Mouse (Mus musculus) E14TG2a.4 (cell line): ENCODE measurements around the gene Edem1.

Experiments
- H3K27me3 ChIP-seq: 2 replicates; pipeline ENCODE4 v1.6.1; 2014; ENCODE audit warnings: low read length, control low read depth; ENCODE audit not compliant: insufficient read depth
- H3K36me3 ChIP-seq: 2 replicates; pipeline ENCODE4 v1.6.1; 2014; ENCODE audit warnings: low read length, control low read depth; ENCODE audit not compliant: insufficient read depth
- H3K4me1 ChIP-seq: replicated peaks from 2 replicates; pipeline ENCODE4 v1.6.1; 2014; ENCODE audit warnings: low read depth, low read length, control low read depth
- H3K4me3 ChIP-seq: replicated peaks from 2 replicates; pipeline ENCODE4 v1.5.1; 2014; ENCODE audit warnings: mild to moderate bottlenecking, low read length
- H3K9me3 ChIP-seq: 2 replicates; pipeline ENCODE4 v1.6.1; 2014; ENCODE audit warnings: low read length, control low read depth
- CTCF ChIP-seq: conservative IDR thresholded peaks from 2 replicates; pipeline ENCODE4 v1.5.1; 2014; ENCODE audit warnings: low read length
- NANOG ChIP-seq: IDR thresholded peaks from 2 replicates; pipeline ENCODE4 v1.6.1; 2014; ENCODE audit warnings: borderline replicate concordance, low read length, mixed read lengths
- POU5F1 ChIP-seq: IDR thresholded peaks from 2 replicates; pipeline ENCODE4 v1.6.1; 2014; ENCODE audit warnings: low read length, borderline replicate concordance

The Edem1 gene

GRCm38 (mm10) chr6:108824816-108825545 is 3.5 kb upstream of the Edem1 start:
- H3K27me3 ChIP-seq = peaks cover 9% of the 10 kb centered on the region
- peaks cover 17% of the 10 kb centered on the region for H3K4me1 ChIP-seq
- peaks cover 53% of the 10 kb centered on the region for H3K36me3 ChIP-seq
- no peak overlapping the region for H3K4me3 ChIP-seq
- TF ChIP-seq CTCF = no peak
- no peak for TF ChIP-seq POU5F1
- TF ChIP-seq NANOG = no peak
- no peaks in the 10 kb centered on the region for H3K9me3 ChIP-seq

- Histone ChIP-seq H3K36me3 (peaks cover 42% of the 10 kb centered on the region), H3K4me1 (peaks cover 20% of the 10 kb centered on the region), H3K4me3 (no peak overlapping the region), H3K27me3 (peaks cover 11% of the 10 kb centered on the region), H3K9me3 (no peaks in the 10 kb centered on the region)
- TF ChIP-seq CTCF (no peak), POU5F1 (no peak), NANOG (no peak)
Observed at GRCm38 (mm10) chr6:108826070-108826469, 2.4 kb upstream of the Edem1 start.

DNA sequence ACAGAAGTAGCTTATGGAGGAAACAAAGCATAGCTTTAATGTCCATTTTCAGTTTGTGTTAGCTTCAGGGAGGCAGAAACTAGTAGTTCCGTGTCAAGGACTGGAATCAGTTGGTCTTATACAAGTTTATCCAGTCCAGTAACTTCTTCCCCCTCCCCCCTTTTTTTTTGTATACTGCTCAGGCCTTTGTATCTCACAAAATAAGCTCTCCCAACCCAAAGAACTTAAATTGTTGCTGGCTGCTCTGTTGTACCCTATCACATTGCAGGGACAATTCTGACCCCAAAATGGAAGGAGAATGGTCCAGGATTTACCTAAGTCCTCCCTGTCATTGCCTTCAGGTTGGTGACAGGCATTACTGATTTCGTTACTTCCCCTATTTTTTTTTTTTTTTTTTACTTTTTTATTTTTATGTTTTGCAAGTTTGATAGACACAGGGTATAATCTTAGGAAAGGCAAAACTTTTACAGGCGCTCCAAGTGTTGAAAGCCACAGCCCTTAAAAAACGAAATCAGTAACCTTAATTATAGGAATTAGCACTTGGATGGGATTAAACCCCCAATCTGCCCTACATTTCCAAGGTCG is 1.0 kb upstream of the Edem1 start:
- H3K36me3 ChIP-seq = peaks cover 36% of the 10 kb centered on the region
- H3K9me3 ChIP-seq = no peaks in the 10 kb centered on the region
- peak overlapping the region; percentile 97 for H3K4me3 ChIP-seq
- TF ChIP-seq NANOG = no peak
- no peak for TF ChIP-seq CTCF
- H3K27me3 ChIP-seq = peaks cover 11% of the 10 kb centered on the region
- H3K4me1 ChIP-seq = peaks cover 20% of the 10 kb centered on the region

GRCm38 (mm10) chr6:108828872-108829271 is 431 bp downstream of the Edem1 start:
- Histone ChIP-seq H3K36me3 (peaks cover 23% of the 10 kb centered on the region), H3K27me3 (peaks cover 11% of the 10 kb centered on the region), H3K4me3 (peak overlapping the region; percentile 97), H3K4me1 (peaks cover 25% of the 10 kb centered on the region), H3K9me3 (no peaks in the 10 kb centered on the region)
- TF ChIP-seq CTCF (no peak), NANOG (no peak), POU5F1 (no peak)

DNA sequence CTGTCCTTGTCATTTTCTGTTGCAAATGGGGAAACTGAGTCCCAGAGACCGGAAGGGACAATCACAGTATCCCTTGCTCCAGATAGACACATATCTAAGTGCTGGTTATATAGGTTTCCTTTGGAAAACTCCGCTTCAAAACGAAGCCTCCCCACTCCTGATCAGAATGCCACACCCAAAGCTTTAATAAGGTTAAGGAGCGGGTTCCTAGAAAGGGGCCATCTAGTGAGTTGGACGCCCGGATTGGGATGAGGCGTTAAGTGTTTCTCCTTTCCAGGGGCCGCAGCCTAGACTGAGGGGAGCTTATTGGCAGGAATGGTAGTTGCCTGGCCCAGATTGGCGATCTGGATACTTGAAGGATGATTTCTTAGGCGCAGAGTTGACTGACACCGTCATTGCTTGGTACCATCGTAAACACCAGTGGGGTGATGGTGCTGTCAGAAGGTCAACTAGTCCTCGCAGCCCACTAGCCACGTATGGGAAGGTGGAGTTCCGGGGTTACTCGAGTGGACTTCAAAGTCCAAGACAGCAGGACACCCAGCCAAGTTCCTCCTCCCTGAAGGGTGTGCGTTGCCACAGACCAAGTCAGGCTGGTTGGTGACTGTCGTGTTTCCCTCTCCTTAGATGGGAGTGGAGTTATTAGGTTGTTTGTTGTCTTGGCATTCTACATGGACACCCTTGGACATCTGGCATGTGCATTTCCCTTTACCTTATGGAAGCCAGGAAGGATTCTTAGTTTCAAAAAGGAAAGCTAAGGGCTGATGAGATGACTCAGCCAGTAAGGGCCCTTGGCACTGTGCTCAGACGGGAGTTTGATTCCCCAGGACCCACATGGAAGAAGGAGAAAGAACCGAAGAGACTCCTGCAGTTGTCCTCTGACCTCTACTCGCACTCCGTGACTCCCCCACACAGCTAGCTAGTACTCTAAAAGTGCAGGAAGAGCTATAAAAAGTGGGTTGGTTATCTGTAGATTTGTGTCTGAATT is 1.2 kb downstream of the Edem1 start:
- TF ChIP-seq POU5F1 = no peak
- TF ChIP-seq CTCF = no peak
- no peak for TF ChIP-seq NANOG
- Histone ChIP-seq H3K4me1 (peaks cover 25% of the 10 kb centered on the region), H3K4me3 (peak overlapping the region; percentile 97), H3K36me3 (peaks cover 16% of the 10 kb centered on the region), H3K27me3 (peaks cover 11% of the 10 kb centered on the region), H3K9me3 (no peaks in the 10 kb centered on the region)

DNA sequence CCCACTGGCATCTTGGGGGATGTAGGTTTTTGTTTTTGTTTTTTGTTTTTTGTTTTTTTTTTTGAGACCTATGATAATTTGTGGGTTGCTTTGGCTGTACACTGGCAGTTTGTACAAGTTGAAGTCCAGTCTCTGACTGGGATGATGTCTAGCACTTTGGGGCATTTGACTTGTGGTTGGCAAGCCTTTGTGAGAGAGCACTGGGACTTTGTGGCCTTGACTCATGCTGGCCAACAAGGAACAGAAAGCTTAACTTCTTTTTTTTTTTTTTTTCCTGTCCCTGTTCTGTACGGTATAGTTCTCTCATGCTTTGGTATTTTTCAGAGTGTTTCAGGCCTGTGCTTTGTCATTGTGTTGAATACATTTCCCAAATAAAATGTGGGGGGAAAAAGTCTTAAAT is 3.7 kb downstream of the Edem1 start:
- H3K4me3 ChIP-seq = no peak overlapping the region
- H3K9me3 ChIP-seq = no peaks in the 10 kb centered on the region
- H3K27me3 ChIP-seq = peaks cover 11% of the 10 kb centered on the region
- peaks cover 16% of the 10 kb centered on the region for H3K36me3 ChIP-seq
- H3K4me1 ChIP-seq = peaks cover 33% of the 10 kb centered on the region
- no peak for TF ChIP-seq CTCF
- TF ChIP-seq POU5F1 = no peak
- TF ChIP-seq NANOG = no peak

GRCm38 (mm10) chr6:108832989-108833388 is 4.5 kb downstream of the Edem1 start:
- peaks cover 30% of the 10 kb centered on the region for H3K4me1 ChIP-seq
- peaks cover 11% of the 10 kb centered on the region for H3K27me3 ChIP-seq
- no peak overlapping the region for H3K4me3 ChIP-seq
- H3K9me3 ChIP-seq = no peaks in the 10 kb centered on the region
- peaks cover 25% of the 10 kb centered on the region for H3K36me3 ChIP-seq
- TF ChIP-seq POU5F1 = no peak
- no peak for TF ChIP-seq NANOG
- TF ChIP-seq CTCF = no peak

GRCm38 (mm10) chr6:108833963-108834697 is 5.7 kb downstream of the Edem1 start:
- peaks cover 31% of the 10 kb centered on the region for H3K4me1 ChIP-seq
- H3K9me3 ChIP-seq = no peaks in the 10 kb centered on the region
- no peak for TF ChIP-seq CTCF
- TF ChIP-seq NANOG = no peak
- no peak for TF ChIP-seq POU5F1

More at GRCm38 (mm10) chr6:108833963-108834697, 5.7 kb downstream of the Edem1 start:
- peaks cover 10% of the 10 kb centered on the region for H3K27me3 ChIP-seq
- H3K4me3 ChIP-seq = no peak overlapping the region
- H3K36me3 ChIP-seq = peaks cover 33% of the 10 kb centered on the region
